Mouse (Mus musculus): ENCODE measurements around the gene Cdk5rap2. TPM values are rescaled to one million over a fixed set of nuclear protein-coding genes. Genes with fewer than 3 reads are reported as not detected.

Gene Cdk5rap2
- 23.1 and 25.7 TPM in 2 replicates for polyA plus RNA-seq (2014; fragmentation: Nextera tagmentation; extraction: Ambion mirVana)

DNA sequence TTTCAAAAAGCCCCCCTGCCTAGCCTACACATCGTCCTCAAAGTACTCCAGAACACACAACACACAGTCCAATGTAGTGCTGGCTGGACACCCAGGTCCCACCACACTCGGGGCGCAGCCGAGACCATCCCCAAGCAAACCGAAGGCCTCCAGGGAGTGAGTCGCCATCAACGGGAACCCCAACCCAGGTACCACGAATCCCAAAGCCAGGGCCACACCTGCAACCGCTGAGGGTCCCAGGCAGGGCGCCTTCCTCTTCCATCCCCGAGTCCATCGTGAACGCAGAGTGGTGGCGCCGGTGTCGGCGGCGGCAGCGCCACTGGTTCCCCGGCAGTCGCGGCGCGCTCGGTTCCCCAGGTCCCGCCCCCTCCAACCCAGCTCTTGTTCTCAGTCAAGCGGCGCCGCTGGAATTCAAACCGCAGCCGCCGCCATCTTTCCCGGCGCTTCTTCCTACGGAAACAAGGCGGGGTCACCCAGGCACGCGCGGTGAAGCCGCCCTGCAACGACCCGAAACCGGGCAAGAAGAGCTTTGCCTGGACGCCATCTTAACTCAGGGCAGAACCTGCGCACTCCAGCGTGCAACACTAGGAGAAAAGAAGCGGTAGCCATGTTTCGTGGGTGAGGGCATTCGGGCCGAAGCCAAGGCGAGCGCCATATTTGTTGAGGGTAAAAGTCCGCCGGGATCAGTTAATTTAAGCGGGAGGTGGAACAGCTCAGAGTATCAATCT lies at the start of gene Cdk5rap2:
Gene Cdk5rap2, minus strand, starts transcription at position 450 of the 728 bp plus-strand sequence.
- ATAC-seq (ENCODE audit: insufficient number of reproducible peaks, insufficient read depth, low FRiP score, low read depth): peak; percentile 99
- WGBS: under 1% methylated on average over 55 of the region's 55 CpGs
- Histone ChIP-seq H3K9me3 (ENCODE audit: control insufficient read depth, low read depth, low read length) (no peaks in the 10 kb centered on the region), H3K27ac (ENCODE audit: low read length) (peak within 1 kb of the TSS; percentile 40; the same call in 1 of the 2 replicates), H3K4me2 (replicated peaks; ENCODE audit: low read depth, low read length) (peak within 1 kb of the TSS; percentile 66), H3K27me3 (ENCODE audit: control insufficient read depth, insufficient read depth, low read length) (no peaks in the 10 kb centered on the region), H3K4me1 (ENCODE audit: control insufficient read depth, insufficient read depth, low read length) (peaks cover 9% of the 10 kb centered on the region), H3K36me3 (ENCODE audit: control insufficient read depth, insufficient read depth, low read length) (no peaks in the 10 kb centered on the region; the same call in 1 of the 2 replicates), H3K4me3 (ENCODE audit: low read depth, low read length) (peak within 1 kb of the TSS; percentile 77), H3K9ac (replicated peaks; ENCODE audit: low read depth, low read length) (peak within 1 kb of the TSS; percentile 74)

DNA sequence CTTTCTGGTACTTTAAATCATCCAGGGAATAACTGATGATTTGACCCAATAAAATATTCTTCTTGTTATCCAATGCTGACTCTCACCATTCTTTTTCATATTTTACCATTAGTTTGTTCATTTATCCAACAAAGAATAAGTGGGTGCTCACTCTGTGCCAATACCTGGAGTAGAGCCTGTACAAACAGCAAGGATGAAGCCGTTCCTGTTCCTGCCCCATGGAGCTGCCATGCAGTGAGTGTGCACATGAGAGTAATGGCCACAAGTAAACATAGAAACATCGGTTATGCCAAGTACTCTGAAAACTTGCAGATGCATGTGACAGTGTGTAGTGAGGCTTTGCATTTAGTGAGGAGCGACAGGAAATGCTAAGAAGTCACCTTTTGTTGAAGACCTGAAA lies 41.9 kb upstream of the Cdk5rap2 start:
- H3K4me2 ChIP-seq (replicated peaks; ENCODE audit: low read depth, low read length): no peak overlapping the region
- no peaks in the 10 kb centered on the region for H3K27me3 ChIP-seq (ENCODE audit: control insufficient read depth, insufficient read depth, low read length)
- H3K27ac ChIP-seq (ENCODE audit: low read length): no peak overlapping the region
- H3K4me3 ChIP-seq (ENCODE audit: low read depth, low read length): no peak overlapping the region
- ATAC-seq (ENCODE audit: insufficient number of reproducible peaks, insufficient read depth, low FRiP score, low read depth): no peak
- H3K9ac ChIP-seq (replicated peaks; ENCODE audit: low read depth, low read length): no peak overlapping the region
- WGBS: 72% methylated on average over 3 of the region's 3 CpGs
- H3K4me1 ChIP-seq (ENCODE audit: control insufficient read depth, insufficient read depth, low read length): no peaks in the 10 kb centered on the region
- no peaks in the 10 kb centered on the region for H3K36me3 ChIP-seq (ENCODE audit: control insufficient read depth, insufficient read depth, low read length)
- no peaks in the 10 kb centered on the region for H3K9me3 ChIP-seq (ENCODE audit: control insufficient read depth, low read depth, low read length)

DNA sequence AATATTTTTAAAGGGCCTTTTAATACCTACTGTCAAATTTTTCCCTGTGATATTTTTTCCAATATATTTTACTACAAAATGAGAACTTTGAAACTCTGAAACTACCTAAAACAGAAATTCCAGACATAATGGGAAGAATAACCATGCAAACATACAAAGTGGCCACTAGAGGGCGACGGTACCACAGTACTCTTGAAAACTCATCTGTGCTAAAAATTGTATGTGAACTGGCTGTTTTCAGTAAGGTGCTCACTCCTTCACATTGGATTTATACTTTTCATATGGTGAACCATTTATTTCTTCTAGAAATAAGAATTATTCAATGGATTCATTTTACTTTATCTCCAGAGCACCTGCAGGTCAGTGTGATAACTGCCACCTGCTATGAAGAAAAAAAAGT lies 41.5 kb upstream of the Cdk5rap2 start:
- no peak overlapping the region for H3K9ac ChIP-seq (replicated peaks; ENCODE audit: low read depth, low read length)
- no peaks in the 10 kb centered on the region for H3K27me3 ChIP-seq (ENCODE audit: control insufficient read depth, insufficient read depth, low read length)
- no peak overlapping the region for H3K4me3 ChIP-seq (ENCODE audit: low read depth, low read length)
- H3K27ac ChIP-seq (ENCODE audit: low read length): no peak overlapping the region
- 2% methylated on average over 2 of the region's 2 CpGs for WGBS
- no peaks in the 10 kb centered on the region for H3K36me3 ChIP-seq (ENCODE audit: control insufficient read depth, insufficient read depth, low read length)
- no peaks in the 10 kb centered on the region for H3K4me1 ChIP-seq (ENCODE audit: control insufficient read depth, insufficient read depth, low read length)
- H3K9me3 ChIP-seq (ENCODE audit: control insufficient read depth, low read depth, low read length): no peaks in the 10 kb centered on the region
- H3K4me2 ChIP-seq (replicated peaks; ENCODE audit: low read depth, low read length): no peak overlapping the region
- ATAC-seq (ENCODE audit: insufficient number of reproducible peaks, insufficient read depth, low FRiP score, low read depth): no peak

DNA sequence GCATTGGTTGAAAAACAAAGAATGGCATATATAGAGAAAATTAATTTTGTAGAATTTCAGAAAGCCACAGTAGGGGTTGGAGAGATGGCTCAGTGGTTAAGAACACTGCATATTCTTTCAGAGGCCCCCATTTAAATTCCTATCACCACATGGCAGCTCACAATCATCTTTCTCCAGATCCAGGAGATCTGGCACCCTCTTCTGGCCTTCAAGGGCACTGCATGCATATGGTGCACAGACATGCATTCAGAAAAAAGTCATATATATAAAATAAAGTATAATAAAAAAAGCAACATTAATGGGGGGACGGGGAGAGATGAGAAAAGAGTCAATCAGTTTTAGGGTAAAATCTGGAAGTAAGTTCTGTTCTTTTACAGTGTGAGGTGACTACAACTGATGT lies 39.4 kb upstream of the Cdk5rap2 start:
- 89% methylated on average over 1 of the region's 1 CpGs for WGBS
- Histone ChIP-seq H3K9me3 (ENCODE audit: control insufficient read depth, low read depth, low read length) (no peaks in the 10 kb centered on the region), H3K9ac (replicated peaks; ENCODE audit: low read depth, low read length) (no peak overlapping the region), H3K4me1 (ENCODE audit: control insufficient read depth, insufficient read depth, low read length) (no peaks in the 10 kb centered on the region), H3K27me3 (ENCODE audit: control insufficient read depth, insufficient read depth, low read length) (no peaks in the 10 kb centered on the region), H3K4me2 (replicated peaks; ENCODE audit: low read depth, low read length) (no peak overlapping the region), H3K36me3 (ENCODE audit: control insufficient read depth, insufficient read depth, low read length) (no peaks in the 10 kb centered on the region), H3K4me3 (ENCODE audit: low read depth, low read length) (no peak overlapping the region), H3K27ac (ENCODE audit: low read length) (no peak overlapping the region)
- no peak for ATAC-seq (ENCODE audit: insufficient number of reproducible peaks, insufficient read depth, low FRiP score, low read depth)

DNA sequence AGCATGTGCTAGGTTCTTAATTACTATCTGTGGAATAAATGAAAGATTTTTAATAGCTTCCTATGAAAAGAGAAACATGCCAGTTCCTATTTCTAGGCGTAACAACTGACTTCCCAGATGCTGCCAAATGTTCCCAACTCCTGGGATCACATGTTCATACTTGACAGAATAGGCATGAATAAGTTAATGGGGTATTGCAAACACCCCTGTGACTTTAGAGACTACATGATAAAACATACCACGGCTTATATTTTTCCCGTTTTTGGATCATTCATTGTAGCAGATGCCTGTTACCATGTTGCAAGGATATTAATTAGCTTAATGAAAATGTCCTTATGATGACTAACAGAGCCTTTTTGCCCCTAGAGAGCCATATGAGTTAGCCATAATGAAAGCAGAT lies 36.5 kb upstream of the Cdk5rap2 start:
- Histone ChIP-seq H3K9me3 (ENCODE audit: control insufficient read depth, low read depth, low read length) (no peaks in the 10 kb centered on the region), H3K4me2 (replicated peaks; ENCODE audit: low read depth, low read length) (no peak overlapping the region), H3K9ac (replicated peaks; ENCODE audit: low read depth, low read length) (no peak overlapping the region), H3K27me3 (ENCODE audit: control insufficient read depth, insufficient read depth, low read length) (no peaks in the 10 kb centered on the region), H3K27ac (ENCODE audit: low read length) (no peak overlapping the region), H3K4me3 (ENCODE audit: low read depth, low read length) (no peak overlapping the region), H3K36me3 (ENCODE audit: control insufficient read depth, insufficient read depth, low read length) (no peaks in the 10 kb centered on the region), H3K4me1 (ENCODE audit: control insufficient read depth, insufficient read depth, low read length) (no peaks in the 10 kb centered on the region)
- WGBS: 88% methylated on average over 3 of the region's 3 CpGs
- ATAC-seq (ENCODE audit: insufficient number of reproducible peaks, insufficient read depth, low FRiP score, low read depth): no peak

DNA sequence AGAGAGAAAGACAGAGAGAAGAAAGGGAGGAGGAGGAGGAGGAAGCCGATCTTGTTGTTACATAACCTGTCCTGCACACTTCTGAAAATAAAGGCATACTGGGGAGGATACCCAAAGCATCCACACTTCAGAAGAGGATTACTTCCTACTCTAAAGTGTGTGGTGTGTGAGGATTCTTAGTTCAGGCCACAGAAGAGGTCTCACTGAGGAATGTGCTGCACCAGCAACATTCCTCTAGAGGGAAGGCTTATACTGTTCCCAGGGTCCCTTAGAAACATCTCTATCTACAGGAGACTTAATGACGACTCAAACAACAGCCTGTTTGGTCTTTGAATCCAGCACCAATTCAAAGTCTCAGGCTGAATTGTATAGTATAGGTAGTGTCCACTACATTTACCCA lies 10.0 kb upstream of the Cdk5rap2 start:
- Histone ChIP-seq H3K4me1 (ENCODE audit: control insufficient read depth, insufficient read depth, low read length) (no peaks in the 10 kb centered on the region), H3K36me3 (ENCODE audit: control insufficient read depth, insufficient read depth, low read length) (no peaks in the 10 kb centered on the region), H3K9me3 (ENCODE audit: control insufficient read depth, low read depth, low read length) (no peaks in the 10 kb centered on the region), H3K9ac (replicated peaks; ENCODE audit: low read depth, low read length) (no peak overlapping the region), H3K4me2 (replicated peaks; ENCODE audit: low read depth, low read length) (no peak overlapping the region), H3K27ac (ENCODE audit: low read length) (no peak overlapping the region), H3K4me3 (ENCODE audit: low read depth, low read length) (no peak overlapping the region), H3K27me3 (ENCODE audit: control insufficient read depth, insufficient read depth, low read length) (no peaks in the 10 kb centered on the region)
- no peak for ATAC-seq (ENCODE audit: insufficient number of reproducible peaks, insufficient read depth, low FRiP score, low read depth)
- 72% methylated on average over 2 of the region's 2 CpGs for WGBS

DNA sequence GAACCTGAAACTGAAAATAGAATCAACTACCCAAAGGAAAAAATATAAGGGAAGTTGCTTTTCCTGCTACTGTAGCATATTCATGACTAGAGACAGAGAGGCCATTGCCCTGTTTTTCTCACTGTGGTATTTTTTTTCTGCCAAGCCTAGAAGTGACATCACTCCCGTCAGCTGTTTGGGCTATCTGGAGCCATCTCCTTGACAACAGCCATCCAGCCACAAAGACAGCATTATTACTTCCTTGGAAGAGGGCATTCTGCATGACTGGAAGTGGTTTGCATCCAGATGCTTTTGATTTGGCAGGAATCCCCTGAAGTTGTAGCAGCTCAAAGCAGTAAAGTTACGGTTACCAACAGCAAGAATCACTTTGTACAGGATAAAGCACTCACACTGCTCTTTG lies 1.9 kb upstream of the Cdk5rap2 start:
- H3K27ac ChIP-seq (ENCODE audit: low read length): no peak overlapping the region; the same call in 1 of the 2 replicates
- no peaks in the 10 kb centered on the region; the same call in 1 of the 2 replicates for H3K36me3 ChIP-seq (ENCODE audit: control insufficient read depth, insufficient read depth, low read length)
- no peaks in the 10 kb centered on the region for H3K9me3 ChIP-seq (ENCODE audit: control insufficient read depth, low read depth, low read length)
- H3K4me3 ChIP-seq (ENCODE audit: low read depth, low read length): no peak overlapping the region
- H3K4me1 ChIP-seq (ENCODE audit: control insufficient read depth, insufficient read depth, low read length): peaks cover 9% of the 10 kb centered on the region
- no peak for ATAC-seq (ENCODE audit: insufficient number of reproducible peaks, insufficient read depth, low FRiP score, low read depth)
- 62% methylated on average over 2 of the region's 2 CpGs for WGBS
- no peak overlapping the region for H3K9ac ChIP-seq (replicated peaks; ENCODE audit: low read depth, low read length)
- no peaks in the 10 kb centered on the region for H3K27me3 ChIP-seq (ENCODE audit: control insufficient read depth, insufficient read depth, low read length)
- H3K4me2 ChIP-seq (replicated peaks; ENCODE audit: low read depth, low read length): no peak overlapping the region

DNA sequence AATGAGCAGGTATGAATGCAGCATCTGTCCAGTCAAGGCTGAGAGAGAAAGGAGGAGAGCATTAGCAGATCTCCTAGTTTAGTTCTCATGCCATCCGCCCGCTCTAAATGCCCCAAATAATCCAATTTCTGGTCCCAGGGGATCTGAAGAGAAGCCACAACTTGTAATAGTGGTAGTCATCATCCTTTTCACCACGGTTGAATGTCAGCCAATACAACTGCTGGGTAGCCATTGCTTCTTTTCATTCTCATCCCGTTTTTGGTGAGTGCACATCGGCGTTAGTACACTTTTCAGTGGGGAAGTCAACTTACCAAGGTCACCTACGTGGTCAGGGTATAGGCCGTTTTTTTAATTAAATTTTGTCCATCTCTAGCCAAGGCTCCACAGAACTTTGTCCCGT lies 787 bp downstream of the Cdk5rap2 start:
- Histone ChIP-seq H3K4me3 (ENCODE audit: low read depth, low read length) (peak overlapping the region; percentile 77), H3K36me3 (ENCODE audit: control insufficient read depth, insufficient read depth, low read length) (no peaks in the 10 kb centered on the region; the same call in 1 of the 2 replicates), H3K9ac (replicated peaks; ENCODE audit: low read depth, low read length) (peak overlapping the region; percentile 74), H3K9me3 (ENCODE audit: control insufficient read depth, low read depth, low read length) (no peaks in the 10 kb centered on the region), H3K4me1 (ENCODE audit: control insufficient read depth, insufficient read depth, low read length) (peaks cover 9% of the 10 kb centered on the region), H3K4me2 (replicated peaks; ENCODE audit: low read depth, low read length) (peak overlapping the region; percentile 66), H3K27ac (ENCODE audit: low read length) (no peak overlapping the region), H3K27me3 (ENCODE audit: control insufficient read depth, insufficient read depth, low read length) (no peaks in the 10 kb centered on the region)
- no peak for ATAC-seq (ENCODE audit: insufficient number of reproducible peaks, insufficient read depth, low FRiP score, low read depth)
- WGBS: 28% methylated on average over 9 of the region's 9 CpGs

All from stomach, embryonic 14.5 days (tissue).